Mouse (Mus musculus): ENCODE measurements at regions not wholly inside any gene's neighbourhood (a gene's known extent, or its start where the extent isn't known, plus 50 kb on each side); places are given as distances from the start of the nearest gene placed in this dataset.

DNA sequence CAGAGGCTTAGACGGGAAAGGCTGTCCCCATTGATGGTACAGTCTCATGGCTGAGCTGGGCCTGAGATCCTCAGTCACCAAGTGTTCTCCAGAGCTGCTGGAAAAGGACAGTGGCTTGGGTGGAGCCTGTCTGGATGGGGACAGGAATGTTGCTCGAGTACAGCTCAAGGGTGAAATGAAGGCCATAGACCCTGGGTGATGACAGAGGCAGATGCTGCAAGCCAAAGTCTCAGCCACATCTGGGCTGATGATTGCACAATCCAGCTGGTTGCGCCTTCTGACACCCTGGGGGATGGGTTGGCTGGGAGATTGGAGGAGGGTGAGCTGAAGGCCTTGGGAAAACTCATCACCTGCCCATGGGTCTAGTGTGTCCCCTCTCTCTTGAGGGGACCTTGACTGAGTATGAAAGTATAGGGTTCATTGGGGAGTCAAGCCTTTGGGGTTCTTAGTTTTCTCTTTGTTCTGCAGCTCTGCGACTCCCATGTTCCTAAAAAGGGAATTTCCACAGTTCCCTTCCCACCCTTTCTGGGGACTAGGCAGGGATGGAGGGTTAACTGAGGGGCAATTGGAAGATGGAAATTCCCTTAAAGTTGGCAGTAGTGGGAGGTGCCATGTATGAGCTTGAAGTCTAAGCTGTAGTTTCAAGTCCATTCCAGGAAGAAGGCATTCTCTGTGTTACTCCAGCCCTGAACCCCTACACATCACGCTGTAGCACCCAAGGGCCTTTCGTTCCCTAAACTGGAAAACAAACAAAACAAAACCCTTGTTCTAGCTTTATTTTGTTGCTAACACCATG lies 240.1 kb downstream of the Cyp26b1 start:
- H3K27ac ChIP-seq (ENCODE audit: low read length): no peak overlapping the region
- no peaks in the 10 kb centered on the region for H3K27me3 ChIP-seq (replicated peaks; ENCODE audit: control insufficient read depth, insufficient read depth, low read length)
- no peak overlapping the region for H3K4me3 ChIP-seq (replicated peaks; ENCODE audit: low read length)
- H3K4me1 ChIP-seq (replicated peaks; ENCODE audit: control insufficient read depth, insufficient read depth, low read length): no peaks in the 10 kb centered on the region
- ATAC-seq: no peak
- no peaks in the 10 kb centered on the region for H3K9me3 ChIP-seq (ENCODE audit: control insufficient read depth, low read length)
- no peaks in the 10 kb centered on the region for H3K36me3 ChIP-seq (ENCODE audit: control insufficient read depth, insufficient read depth)
- no peak overlapping the region for H3K9ac ChIP-seq (replicated peaks; ENCODE audit: low read depth, low read length)
- WGBS: 91% methylated on average over 6 of the region's 6 CpGs
- H3K4me2 ChIP-seq (ENCODE audit: low read length): no peak overlapping the region

DNA sequence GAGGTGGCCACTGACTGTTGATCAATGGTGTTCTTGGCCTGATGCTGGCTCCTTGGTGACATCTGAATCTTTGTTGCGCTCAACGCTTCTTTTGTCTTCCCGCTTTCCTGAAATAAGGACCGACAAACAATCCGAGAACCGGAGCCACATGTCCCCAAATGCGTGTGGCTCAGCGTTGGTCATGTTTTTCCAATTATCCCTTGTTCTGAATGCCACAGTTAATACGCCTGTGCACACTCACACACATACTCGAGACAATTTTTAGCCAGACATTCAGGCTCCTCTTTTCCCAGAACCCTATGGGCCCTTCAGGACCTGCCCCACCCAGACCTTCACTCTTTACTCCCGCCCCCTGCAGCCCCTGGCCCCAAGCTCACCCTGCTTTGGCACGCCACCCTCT lies 248.8 kb downstream of the Cyp26b1 start:
- no peaks in the 10 kb centered on the region for H3K9me3 ChIP-seq (ENCODE audit: control insufficient read depth, low read length)
- H3K27me3 ChIP-seq (replicated peaks; ENCODE audit: control insufficient read depth, insufficient read depth, low read length): no peaks in the 10 kb centered on the region
- no peaks in the 10 kb centered on the region for H3K4me1 ChIP-seq (replicated peaks; ENCODE audit: control insufficient read depth, insufficient read depth, low read length)
- 84% methylated on average over 12 of the region's 12 CpGs for WGBS
- no peak overlapping the region for H3K9ac ChIP-seq (replicated peaks; ENCODE audit: low read depth, low read length)
- H3K27ac ChIP-seq (ENCODE audit: low read length): no peak overlapping the region
- no peak overlapping the region for H3K4me2 ChIP-seq (ENCODE audit: low read length)
- H3K36me3 ChIP-seq (ENCODE audit: control insufficient read depth, insufficient read depth): no peaks in the 10 kb centered on the region
- no peak overlapping the region for H3K4me3 ChIP-seq (replicated peaks; ENCODE audit: low read length)
- no peak for ATAC-seq

DNA sequence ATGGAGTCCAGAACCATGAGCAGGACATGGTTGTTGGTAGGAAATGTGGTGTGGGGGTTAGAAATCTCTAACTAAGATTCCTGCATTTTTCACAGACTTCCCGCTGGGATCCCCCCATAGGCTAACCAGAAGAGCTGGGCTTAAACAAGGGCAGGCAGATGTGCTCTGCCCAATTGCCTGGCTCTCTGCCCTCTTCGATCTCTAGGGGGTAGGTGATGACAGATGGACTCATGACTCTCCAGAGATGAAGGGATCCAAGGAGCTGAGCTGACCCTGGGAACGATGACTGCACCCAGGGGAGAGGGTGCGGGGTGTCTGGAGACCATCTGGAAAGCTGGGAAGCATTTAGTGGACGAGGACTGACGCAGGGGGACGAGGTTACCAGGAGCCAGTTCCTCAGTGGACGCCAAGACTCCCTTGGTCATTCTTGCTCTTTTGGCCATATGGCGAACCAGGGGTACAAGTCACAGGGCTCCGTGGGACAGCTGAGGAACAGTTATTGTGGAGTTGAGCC lies 260.0 kb downstream of the Cyp26b1 start:
- no peaks in the 10 kb centered on the region for H3K27me3 ChIP-seq (replicated peaks; ENCODE audit: control insufficient read depth, insufficient read depth, low read length)
- peaks cover 2% of the 10 kb centered on the region; the same call in 1 of the 2 replicates for H3K4me1 ChIP-seq (replicated peaks; ENCODE audit: control insufficient read depth, insufficient read depth, low read length)
- ATAC-seq: no peak
- no peak overlapping the region for H3K9ac ChIP-seq (replicated peaks; ENCODE audit: low read depth, low read length)
- 88% methylated on average over 10 of the region's 10 CpGs for WGBS
- H3K9me3 ChIP-seq (ENCODE audit: control insufficient read depth, low read length): peaks cover 3% of the 10 kb centered on the region; the same call in 1 of the 2 replicates
- H3K36me3 ChIP-seq (ENCODE audit: control insufficient read depth, insufficient read depth): no peaks in the 10 kb centered on the region
- H3K4me2 ChIP-seq (ENCODE audit: low read length): no peak overlapping the region
- H3K4me3 ChIP-seq (replicated peaks; ENCODE audit: low read length): no peak overlapping the region
- no peak overlapping the region for H3K27ac ChIP-seq (ENCODE audit: low read length)

DNA sequence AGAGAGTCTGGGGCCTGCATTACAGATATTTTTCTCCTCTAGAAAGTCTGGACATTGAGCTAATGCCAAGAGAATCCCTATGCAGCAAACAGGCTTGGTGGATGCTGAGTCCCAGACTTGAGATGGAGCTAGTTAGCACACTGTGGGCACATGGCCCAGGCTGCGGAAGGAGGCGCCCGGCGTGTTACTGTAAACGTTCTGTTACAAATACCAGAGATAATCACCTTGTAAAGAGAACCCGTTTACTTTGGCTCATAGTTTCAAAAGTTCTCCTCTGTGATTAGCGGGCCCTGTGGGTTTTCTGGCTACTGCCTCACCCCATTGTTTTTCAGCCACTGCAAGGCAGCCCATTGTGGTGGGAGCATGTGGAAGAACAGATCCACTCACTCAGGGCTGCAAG lies 264.6 kb downstream of the Cyp26b1 start:
- H3K9ac ChIP-seq (replicated peaks; ENCODE audit: low read depth, low read length): no peak overlapping the region
- H3K4me2 ChIP-seq (ENCODE audit: low read length): no peak overlapping the region
- WGBS: 40% methylated on average over 7 of the region's 7 CpGs
- peaks cover 2% of the 10 kb centered on the region; the same call in 1 of the 2 replicates for H3K4me1 ChIP-seq (replicated peaks; ENCODE audit: control insufficient read depth, insufficient read depth, low read length)
- no peaks in the 10 kb centered on the region for H3K27me3 ChIP-seq (replicated peaks; ENCODE audit: control insufficient read depth, insufficient read depth, low read length)
- H3K9me3 ChIP-seq (ENCODE audit: control insufficient read depth, low read length): peaks cover 3% of the 10 kb centered on the region; the same call in 1 of the 2 replicates
- no peak overlapping the region for H3K4me3 ChIP-seq (replicated peaks; ENCODE audit: low read length)
- no peak overlapping the region for H3K27ac ChIP-seq (ENCODE audit: low read length)
- H3K36me3 ChIP-seq (ENCODE audit: control insufficient read depth, insufficient read depth): no peaks in the 10 kb centered on the region
- ATAC-seq: 0 out of 2 replicates have a peak, but pooled peaks have one; percentile 40

DNA sequence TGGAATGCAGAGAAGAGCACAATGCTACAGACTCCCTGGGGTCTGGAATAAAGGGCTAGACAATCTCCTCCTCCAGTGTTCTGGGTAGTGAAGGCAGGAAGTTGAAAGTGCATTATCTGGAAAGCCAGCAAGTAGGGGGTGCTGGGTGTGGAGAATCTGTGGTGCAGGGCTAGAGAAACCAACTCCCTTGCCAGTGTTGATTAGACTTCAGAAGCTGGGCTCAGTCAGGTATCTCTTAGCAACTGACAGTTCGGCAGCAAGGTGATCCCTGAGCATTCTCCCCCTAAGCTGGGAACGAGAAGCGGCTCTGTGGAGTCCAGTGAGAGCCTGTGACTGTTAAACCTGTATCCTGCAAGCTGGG lies 265.7 kb downstream of the Cyp26b1 start:
- Histone ChIP-seq H3K4me3 (replicated peaks; ENCODE audit: low read length) (no peak overlapping the region), H3K27ac (ENCODE audit: low read length) (no peak overlapping the region), H3K4me1 (replicated peaks; ENCODE audit: control insufficient read depth, insufficient read depth, low read length) (peaks cover 2% of the 10 kb centered on the region; the same call in 1 of the 2 replicates), H3K27me3 (replicated peaks; ENCODE audit: control insufficient read depth, insufficient read depth, low read length) (no peaks in the 10 kb centered on the region), H3K36me3 (ENCODE audit: control insufficient read depth, insufficient read depth) (no peaks in the 10 kb centered on the region), H3K4me2 (ENCODE audit: low read length) (no peak overlapping the region), H3K9me3 (ENCODE audit: control insufficient read depth, low read length) (peaks cover 3% of the 10 kb centered on the region; the same call in 1 of the 2 replicates), H3K9ac (replicated peaks; ENCODE audit: low read depth, low read length) (no peak overlapping the region)
- ATAC-seq: no peak
- WGBS: 49% methylated on average over 3 of the region's 3 CpGs

DNA sequence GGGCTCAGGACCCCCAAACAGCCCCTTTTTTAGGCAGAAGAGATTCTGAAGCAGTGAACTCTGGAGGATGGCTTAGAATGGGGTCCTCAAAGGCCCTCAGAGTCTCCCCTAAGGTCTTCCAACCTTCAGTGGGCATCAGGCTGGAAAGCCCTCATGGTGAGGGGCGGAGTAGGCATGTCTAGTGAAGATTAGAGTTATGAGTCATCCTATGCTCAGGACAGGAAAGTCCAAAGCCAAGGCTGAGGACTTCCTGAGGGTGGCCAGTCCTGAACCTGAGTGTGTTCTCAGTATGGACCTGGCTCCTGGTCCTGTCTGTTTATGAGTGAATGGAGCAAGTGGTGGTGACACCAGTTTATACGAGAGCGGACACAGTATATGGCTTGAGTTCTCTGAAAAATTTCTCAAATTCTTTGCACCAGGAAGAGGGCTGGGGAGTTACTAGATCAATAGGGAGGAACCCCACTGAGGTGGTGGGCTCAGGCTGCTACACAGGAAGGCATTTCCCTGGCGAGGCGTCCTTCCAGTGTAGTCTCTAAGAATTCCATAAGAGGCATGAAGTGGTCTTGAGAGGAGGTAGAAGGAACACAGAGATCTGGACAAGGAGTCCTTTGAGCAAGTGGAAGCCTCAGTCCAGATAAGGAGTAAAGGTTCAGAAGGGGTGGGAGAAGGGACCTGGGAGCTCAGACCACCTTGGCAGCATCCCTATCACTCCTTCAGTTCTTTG lies 266.2 kb downstream of the Cyp26b1 start:
- H3K4me3 ChIP-seq (replicated peaks; ENCODE audit: low read length): no peak overlapping the region
- H3K9ac ChIP-seq (replicated peaks; ENCODE audit: low read depth, low read length): no peak overlapping the region
- H3K9me3 ChIP-seq (ENCODE audit: control insufficient read depth, low read length): no peaks in the 10 kb centered on the region
- 75% methylated on average over 5 of the region's 5 CpGs for WGBS
- no peaks in the 10 kb centered on the region for H3K36me3 ChIP-seq (ENCODE audit: control insufficient read depth, insufficient read depth)
- H3K27ac ChIP-seq (ENCODE audit: low read length): no peak overlapping the region
- no peak overlapping the region for H3K4me2 ChIP-seq (ENCODE audit: low read length)
- H3K4me1 ChIP-seq (replicated peaks; ENCODE audit: control insufficient read depth, insufficient read depth, low read length): peaks cover 2% of the 10 kb centered on the region; the same call in 1 of the 2 replicates
- H3K27me3 ChIP-seq (replicated peaks; ENCODE audit: control insufficient read depth, insufficient read depth, low read length): no peaks in the 10 kb centered on the region
- no peak for ATAC-seq

DNA sequence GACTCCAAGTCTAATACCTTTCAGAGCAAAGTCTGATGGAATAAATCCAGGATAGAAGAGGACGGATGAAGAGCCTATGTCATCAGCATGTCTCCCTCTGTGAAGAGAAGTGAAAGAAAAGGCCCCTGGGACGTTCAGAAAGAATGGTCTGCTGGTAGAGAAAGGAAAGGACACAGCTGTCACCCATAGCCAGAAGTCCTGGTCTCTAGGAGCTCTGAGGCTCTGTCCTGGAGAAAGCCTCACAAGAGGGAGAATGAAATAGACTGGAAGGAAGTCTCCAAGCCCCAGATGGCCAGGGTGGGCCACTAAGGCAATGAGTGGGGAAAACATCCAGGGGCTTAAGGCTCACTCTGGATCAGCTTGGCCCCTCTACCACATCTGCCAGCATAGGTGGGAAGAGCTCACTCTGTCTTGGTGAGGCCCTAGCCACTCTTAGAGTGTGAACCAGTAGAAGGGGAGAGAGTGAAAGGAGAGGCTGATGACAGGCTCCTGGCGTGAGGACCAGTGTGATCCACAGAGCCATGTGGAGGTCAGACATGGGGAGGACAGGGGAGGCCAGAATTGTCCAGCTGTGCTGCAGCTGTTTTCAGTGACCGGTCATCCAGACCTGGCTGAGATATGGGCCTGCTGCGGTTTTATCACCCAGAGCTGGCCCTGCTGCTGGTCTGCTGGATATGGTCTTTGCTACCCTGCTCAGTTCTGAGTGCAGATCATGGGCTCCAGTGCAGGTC lies 268.2 kb downstream of the Cyp26b1 start:
- 80% methylated on average over 5 of the region's 5 CpGs for WGBS
- no peak for ATAC-seq
- H3K27ac ChIP-seq (ENCODE audit: low read length): no peak overlapping the region
- H3K9ac ChIP-seq (replicated peaks; ENCODE audit: low read depth, low read length): no peak overlapping the region
- peaks cover 2% of the 10 kb centered on the region; the same call in 1 of the 2 replicates for H3K4me1 ChIP-seq (replicated peaks; ENCODE audit: control insufficient read depth, insufficient read depth, low read length)
- H3K27me3 ChIP-seq (replicated peaks; ENCODE audit: control insufficient read depth, insufficient read depth, low read length): no peaks in the 10 kb centered on the region
- H3K4me3 ChIP-seq (replicated peaks; ENCODE audit: low read length): no peak overlapping the region
- no peaks in the 10 kb centered on the region for H3K9me3 ChIP-seq (ENCODE audit: control insufficient read depth, low read length)
- no peaks in the 10 kb centered on the region for H3K36me3 ChIP-seq (ENCODE audit: control insufficient read depth, insufficient read depth)
- no peak overlapping the region for H3K4me2 ChIP-seq (ENCODE audit: low read length)

DNA sequence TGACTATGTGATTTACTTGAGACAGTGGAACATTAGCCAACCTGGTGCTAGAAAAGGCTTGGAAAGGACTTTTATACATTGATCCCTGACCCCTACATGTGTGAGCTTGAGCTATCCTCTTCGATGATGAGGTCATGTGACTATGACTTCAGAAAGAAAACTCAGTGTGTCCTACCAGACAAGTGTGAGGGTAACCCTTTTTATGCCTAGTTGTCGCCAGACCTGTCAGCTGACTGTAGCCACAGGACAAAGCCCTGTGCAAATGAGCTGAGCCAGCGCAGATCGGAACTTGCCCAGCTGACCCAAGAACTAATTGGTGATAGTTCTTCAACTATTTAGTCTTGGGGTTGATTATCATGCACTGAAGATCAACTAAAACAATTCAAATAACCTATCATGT lies 269.5 kb downstream of the Cyp26b1 start:
- Histone ChIP-seq H3K4me1 (replicated peaks; ENCODE audit: control insufficient read depth, insufficient read depth, low read length) (peaks cover 2% of the 10 kb centered on the region; the same call in 1 of the 2 replicates), H3K4me2 (ENCODE audit: low read length) (no peak overlapping the region), H3K36me3 (ENCODE audit: control insufficient read depth, insufficient read depth) (no peaks in the 10 kb centered on the region), H3K9me3 (ENCODE audit: control insufficient read depth, low read length) (no peaks in the 10 kb centered on the region), H3K9ac (replicated peaks; ENCODE audit: low read depth, low read length) (no peak overlapping the region), H3K27ac (ENCODE audit: low read length) (no peak overlapping the region), H3K4me3 (replicated peaks; ENCODE audit: low read length) (no peak overlapping the region), H3K27me3 (replicated peaks; ENCODE audit: control insufficient read depth, insufficient read depth, low read length) (no peaks in the 10 kb centered on the region)
- ATAC-seq: no peak
- WGBS: 86% methylated on average over 4 of the region's 4 CpGs

DNA sequence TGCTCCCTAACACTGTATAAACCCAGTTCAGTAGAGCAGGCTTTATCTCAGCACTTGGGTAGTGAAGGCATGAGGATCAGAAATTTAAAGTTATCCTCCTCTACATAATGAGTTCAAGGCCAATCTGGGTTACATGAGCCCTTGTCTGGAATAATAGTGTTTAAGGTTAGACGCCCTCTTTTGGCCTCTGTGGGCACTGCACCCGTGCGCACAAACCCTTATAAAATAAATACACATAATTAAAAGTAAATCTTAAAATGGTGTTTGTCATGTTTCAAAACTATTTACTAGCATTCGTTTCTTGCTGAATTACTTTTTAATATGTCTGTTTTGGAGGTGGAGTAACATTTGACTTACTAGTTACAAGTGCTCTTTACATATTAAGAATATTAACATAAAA lies 271.2 kb downstream of the Cyp26b1 start:
- no peaks in the 10 kb centered on the region for H3K9me3 ChIP-seq (ENCODE audit: control insufficient read depth, low read length)
- H3K36me3 ChIP-seq (ENCODE audit: control insufficient read depth, insufficient read depth): no peaks in the 10 kb centered on the region
- ATAC-seq: no peak
- WGBS: 89% methylated on average over 4 of the region's 4 CpGs
- H3K4me1 ChIP-seq (replicated peaks; ENCODE audit: control insufficient read depth, insufficient read depth, low read length): peaks cover 7% of the 10 kb centered on the region
- H3K4me3 ChIP-seq (replicated peaks; ENCODE audit: low read length): no peak overlapping the region
- no peak overlapping the region for H3K4me2 ChIP-seq (ENCODE audit: low read length)
- no peak overlapping the region for H3K27ac ChIP-seq (ENCODE audit: low read length)
- H3K9ac ChIP-seq (replicated peaks; ENCODE audit: low read depth, low read length): no peak overlapping the region
- no peaks in the 10 kb centered on the region for H3K27me3 ChIP-seq (replicated peaks; ENCODE audit: control insufficient read depth, insufficient read depth, low read length)
